Mouse (Mus musculus): ENCODE data around the gene Qtrt1. TPM values are rescaled to one million over a fixed set of nuclear protein-coding genes. Genes with fewer than 3 reads are reported as not detected.

Qtrt1 gene
- total and polyA plus RNA-seq, 2 experiments: 5.6 to 15.7 TPM

DNA sequence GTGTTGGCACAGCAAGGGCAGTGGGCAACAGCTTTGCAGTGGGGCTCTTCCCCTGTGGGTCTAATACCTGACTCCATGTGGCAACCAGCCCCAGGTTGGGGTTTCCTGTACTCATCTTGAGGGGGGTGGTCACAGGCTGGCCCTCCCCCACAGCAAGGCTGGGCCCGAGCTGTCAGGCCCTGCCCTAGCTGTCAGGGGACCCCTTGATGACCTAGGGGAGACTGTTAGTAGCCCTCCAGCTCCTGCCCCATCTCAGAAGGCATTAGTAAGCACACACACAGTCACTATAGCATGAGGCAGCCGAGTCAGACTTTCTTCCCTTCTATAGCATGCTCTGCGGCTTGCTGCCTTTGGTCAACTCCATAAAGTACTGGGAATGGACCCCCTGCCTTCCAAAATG lies 15.9 kb upstream of the Qtrt1 start:
- H3K27me3 ChIP-seq (ENCODE audit: control insufficient read depth, insufficient read depth, low read length): no peaks in the 10 kb centered on the region
- H3K36me3 ChIP-seq (ENCODE audit: control insufficient read depth, insufficient read depth, low read length): peaks cover 59% of the 10 kb centered on the region
- TF ChIP-seq POLR2A (IDR thresholded peaks at IDR 0.05; ENCODE audit: extremely low read depth, insufficient read depth, low read length) (no peak), CTCF (IDR thresholded peaks at IDR 0.05; ENCODE audit: low read depth, low read length) (no peak)
- WGBS: 91% methylated on average over 3 of the region's 3 CpGs
- H3K27ac ChIP-seq (replicated peaks; ENCODE audit: insufficient read depth, low read depth, low read length): no peak overlapping the region
- no peak overlapping the region for H3K9ac ChIP-seq (ENCODE audit: low read depth, low read length)
- no peaks in the 10 kb centered on the region for H3K79me2 ChIP-seq (ENCODE audit: control insufficient read depth, insufficient read depth, low read length)
- H3K4me1 ChIP-seq (ENCODE audit: control insufficient read depth, insufficient read depth, low read length): no peaks in the 10 kb centered on the region
- no peak for DNase-seq (ENCODE audit: extremely low read depth, low read depth, low spot score)
- no peak overlapping the region for H3K4me3 ChIP-seq (ENCODE audit: insufficient read depth, low read depth, low read length)

GRCm38 (mm10) chr9:21397170-21397569 lies 14.5 kb upstream of the Qtrt1 start:
- Histone ChIP-seq H3K27ac (replicated peaks; ENCODE audit: insufficient read depth, low read depth, low read length) (no peak overlapping the region), H3K79me2 (ENCODE audit: control insufficient read depth, insufficient read depth, low read length) (no peaks in the 10 kb centered on the region), H3K36me3 (ENCODE audit: control insufficient read depth, insufficient read depth, low read length) (peaks cover 51% of the 10 kb centered on the region), H3K9ac (ENCODE audit: low read depth, low read length) (no peak overlapping the region), H3K4me3 (ENCODE audit: insufficient read depth, low read depth, low read length) (no peak overlapping the region), H3K27me3 (ENCODE audit: control insufficient read depth, insufficient read depth, low read length) (no peaks in the 10 kb centered on the region), H3K4me1 (ENCODE audit: control insufficient read depth, insufficient read depth, low read length) (no peaks in the 10 kb centered on the region)
- WGBS: 88% methylated on average over 3 of the region's 3 CpGs
- DNase-seq (ENCODE audit: extremely low read depth, low read depth, low spot score): no peak
- TF ChIP-seq POLR2A (IDR thresholded peaks at IDR 0.05; ENCODE audit: extremely low read depth, insufficient read depth, low read length) (no peak), CTCF (IDR thresholded peaks at IDR 0.05; ENCODE audit: low read depth, low read length) (no peak)

- Histone ChIP-seq H3K4me1 (ENCODE audit: control insufficient read depth, insufficient read depth, low read length) (no peaks in the 10 kb centered on the region), H3K9ac (ENCODE audit: low read depth, low read length) (no peak overlapping the region), H3K79me2 (ENCODE audit: control insufficient read depth, insufficient read depth, low read length) (no peaks in the 10 kb centered on the region), H3K27me3 (ENCODE audit: control insufficient read depth, insufficient read depth, low read length) (no peaks in the 10 kb centered on the region), H3K27ac (replicated peaks; ENCODE audit: insufficient read depth, low read depth, low read length) (no peak overlapping the region), H3K36me3 (ENCODE audit: control insufficient read depth, insufficient read depth, low read length) (peaks cover 31% of the 10 kb centered on the region; the same call in 1 of the 2 replicates), H3K4me3 (ENCODE audit: insufficient read depth, low read depth, low read length) (no peak overlapping the region)
- no peak for DNase-seq (ENCODE audit: extremely low read depth, low read depth, low spot score)
- no peak for TF ChIP-seq POLR2A (IDR thresholded peaks at IDR 0.05; ENCODE audit: extremely low read depth, insufficient read depth, low read length)
- TF ChIP-seq CTCF (IDR thresholded peaks at IDR 0.05; ENCODE audit: low read depth, low read length): no peak
- WGBS: 95% methylated on average over 9 of the region's 9 CpGs
These were observed 10.6 kb upstream of the Qtrt1 start for GRCm38 (mm10) chr9:21401042-21401441.

DNA sequence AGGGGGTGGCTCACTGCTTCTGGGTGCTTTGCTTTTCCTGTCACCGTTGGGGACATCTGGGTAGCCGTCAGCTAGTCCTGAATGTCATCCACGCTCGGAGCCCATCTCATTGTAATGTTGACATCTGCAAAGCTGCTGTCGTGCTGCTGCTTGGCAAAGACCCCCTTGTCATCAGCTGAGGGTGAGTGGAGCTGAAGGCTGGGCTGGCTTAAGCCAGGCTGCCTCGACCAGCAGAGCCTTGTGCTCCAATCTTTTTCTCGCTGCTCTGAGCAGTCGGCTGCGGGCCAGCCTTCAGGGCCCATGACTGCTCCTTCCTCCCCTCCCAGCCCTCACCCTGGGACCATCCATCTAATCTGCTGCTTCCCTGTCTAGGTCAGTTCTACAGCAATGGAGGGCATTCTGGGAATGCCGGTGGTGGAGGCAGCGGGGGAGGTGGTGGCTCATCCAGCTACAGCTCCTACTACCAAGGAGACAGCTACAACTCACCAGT lies 8.8 kb upstream of the Qtrt1 start:
- no peak overlapping the region for H3K9ac ChIP-seq (ENCODE audit: low read depth, low read length)
- 87% methylated on average over 11 of the region's 11 CpGs for WGBS
- TF ChIP-seq POLR2A (IDR thresholded peaks at IDR 0.05; ENCODE audit: extremely low read depth, insufficient read depth, low read length) (no peak), CTCF (IDR thresholded peaks at IDR 0.05; ENCODE audit: low read depth, low read length) (no peak)
- no peak overlapping the region for H3K4me3 ChIP-seq (ENCODE audit: insufficient read depth, low read depth, low read length)
- DNase-seq (ENCODE audit: extremely low read depth, low read depth, low spot score): no peak
- no peaks in the 10 kb centered on the region for H3K79me2 ChIP-seq (ENCODE audit: control insufficient read depth, insufficient read depth, low read length)
- no peak overlapping the region for H3K27ac ChIP-seq (replicated peaks; ENCODE audit: insufficient read depth, low read depth, low read length)
- H3K36me3 ChIP-seq (ENCODE audit: control insufficient read depth, insufficient read depth, low read length): peaks cover 23% of the 10 kb centered on the region; the same call in 1 of the 2 replicates
- H3K27me3 ChIP-seq (ENCODE audit: control insufficient read depth, insufficient read depth, low read length): no peaks in the 10 kb centered on the region
- H3K4me1 ChIP-seq (ENCODE audit: control insufficient read depth, insufficient read depth, low read length): peaks cover 6% of the 10 kb centered on the region

- no peak for TF ChIP-seq POLR2A (IDR thresholded peaks at IDR 0.05; ENCODE audit: extremely low read depth, insufficient read depth, low read length)
- no peaks in the 10 kb centered on the region for H3K27me3 ChIP-seq (ENCODE audit: control insufficient read depth, insufficient read depth, low read length)
- 94% methylated on average over 5 of the region's 5 CpGs for WGBS
These were observed 7.9 kb upstream of the Qtrt1 start for GRCm38 (mm10) chr9:21403745-21404144.

DNA sequence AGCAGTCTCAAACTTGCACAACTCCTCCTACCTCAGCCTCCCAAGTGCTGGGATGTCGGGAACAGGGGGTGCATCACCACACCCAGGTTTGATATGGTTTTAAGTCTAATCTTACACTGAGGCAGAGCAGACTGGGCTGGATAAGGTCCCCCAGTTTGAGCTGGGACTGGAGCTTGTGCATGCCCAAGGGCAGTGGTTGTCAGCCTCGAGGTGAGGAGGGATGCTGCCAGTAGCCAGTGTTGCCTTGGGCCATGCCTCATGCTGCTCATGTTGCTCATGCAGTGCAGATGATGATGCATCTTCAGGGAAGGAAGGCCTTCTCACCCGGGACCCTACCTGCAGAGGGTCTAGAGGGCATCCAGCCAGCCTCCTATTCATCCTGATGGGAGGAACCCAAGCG lies 6.1 kb upstream of the Qtrt1 start:
- no peak for DNase-seq (ENCODE audit: extremely low read depth, low read depth, low spot score)
- WGBS: 90% methylated on average over 4 of the region's 4 CpGs

More at GRCm38 (mm10) chr9:21403745-21404144, 7.9 kb upstream of the Qtrt1 start:
- no peak for DNase-seq (ENCODE audit: extremely low read depth, low read depth, low spot score)
- Histone ChIP-seq H3K27ac (replicated peaks; ENCODE audit: insufficient read depth, low read depth, low read length) (no peak overlapping the region), H3K9ac (ENCODE audit: low read depth, low read length) (no peak overlapping the region), H3K79me2 (ENCODE audit: control insufficient read depth, insufficient read depth, low read length) (no peaks in the 10 kb centered on the region), H3K36me3 (ENCODE audit: control insufficient read depth, insufficient read depth, low read length) (peaks cover 18% of the 10 kb centered on the region; the same call in 1 of the 2 replicates), H3K4me1 (ENCODE audit: control insufficient read depth, insufficient read depth, low read length) (peaks cover 7% of the 10 kb centered on the region), H3K4me3 (ENCODE audit: insufficient read depth, low read depth, low read length) (no peak overlapping the region)

More for the DNA sequence above, 6.1 kb upstream of the Qtrt1 start:
- Histone ChIP-seq H3K4me3 (ENCODE audit: insufficient read depth, low read depth, low read length) (no peak overlapping the region), H3K27ac (replicated peaks; ENCODE audit: insufficient read depth, low read depth, low read length) (no peak overlapping the region), H3K36me3 (ENCODE audit: control insufficient read depth, insufficient read depth, low read length) (peaks cover 6% of the 10 kb centered on the region; the same call in 1 of the 2 replicates), H3K9ac (ENCODE audit: low read depth, low read length) (no peak overlapping the region), H3K79me2 (ENCODE audit: control insufficient read depth, insufficient read depth, low read length) (no peaks in the 10 kb centered on the region), H3K4me1 (ENCODE audit: control insufficient read depth, insufficient read depth, low read length) (peaks cover 7% of the 10 kb centered on the region), H3K27me3 (ENCODE audit: control insufficient read depth, insufficient read depth, low read length) (no peaks in the 10 kb centered on the region)
- TF ChIP-seq CTCF (IDR thresholded peaks at IDR 0.05; ENCODE audit: low read depth, low read length): no peak
- no peak for TF ChIP-seq POLR2A (IDR thresholded peaks at IDR 0.05; ENCODE audit: extremely low read depth, insufficient read depth, low read length)
